Mouse (Mus musculus): Measurements from ENCODE around the gene Nrn1l. TPM values are rescaled to one million over a fixed set of nuclear protein-coding genes. Genes with fewer than 3 reads are reported as not detected.

Nrn1l gene
- polyA plus RNA-seq, 1 experiment from 2014 or later = 0.66 TPM

- 88% methylated on average over 6 of the region's 8 CpGs for WGBS
- no peak within 1 kb of the TSS for H3K4me2 ChIP-seq (ENCODE audit: low read length)
- H3K4me3 ChIP-seq (replicated peaks; ENCODE audit: low read depth, low read length) = no peak within 1 kb of the TSS
- TF ChIP-seq CTCF (IDR thresholded peaks at IDR 0.05; ENCODE audit: low read depth) = no peak
- ATAC-seq (replicated peaks; ENCODE audit: low FRiP score, low read depth) = no peak
- DNase-seq (ENCODE audit: low spot score) = no peak
- H3K9me3 ChIP-seq (replicated peaks; ENCODE audit: low read length) = no peaks in the 10 kb centered on the region
- no peak within 1 kb of the TSS for H3K9ac ChIP-seq (ENCODE audit: low read depth, low read length)
- H3K27me3 ChIP-seq (ENCODE audit: insufficient read depth, low read length) = no peaks in the 10 kb centered on the region
- H3K27ac ChIP-seq = no peak within 1 kb of the TSS
- peaks cover 36% of the 10 kb centered on the region for H3K36me3 ChIP-seq (ENCODE audit: insufficient read depth, low read length)
- H3K4me1 ChIP-seq (replicated peaks; ENCODE audit: insufficient read depth, low read length) = no peaks in the 10 kb centered on the region
These were observed 50.0 kb downstream of the Nrn1l start, which contains the start of gene Lcat for GRCm38 (mm10) chr8:105943321-105943739. Gene Lcat, minus strand, starts transcription at chr8:105943382.

Other genes starting within 250 kb of the Nrn1l start
- 0.28 and 0.45 TPM in 2 replicates for gene Carmil2, start 207.3 kb upstream of the Nrn1l start, polyA plus RNA-seq (2015; fragmentation: Nextera tagmentation; extraction: Ambion mirVana)
- 51.2 and 53.4 TPM in 2 replicates for gene Acd, start 192.5 kb upstream of the Nrn1l start, polyA plus RNA-seq (2015; fragmentation: Nextera tagmentation; extraction: Ambion mirVana)
- 18.7 and 19.6 TPM in 2 replicates for gene Pard6a, start 192.4 kb upstream of the Nrn1l start, polyA plus RNA-seq (2015; fragmentation: Nextera tagmentation; extraction: Ambion mirVana)
- 0.11 TPM in 1 of 2 replicates, not detected in the other for gene 4933405L10Rik, start 185.9 kb upstream of the Nrn1l start, polyA plus RNA-seq (2015; fragmentation: Nextera tagmentation; extraction: Ambion mirVana)
- 14.6 and 17.8 TPM in 2 replicates for gene Enkd1, start 185.4 kb upstream of the Nrn1l start, polyA plus RNA-seq (2015; fragmentation: Nextera tagmentation; extraction: Ambion mirVana)
- gene Gfod2, start 134.9 kb upstream of the Nrn1l start, polyA plus RNA-seq (2015; fragmentation: Nextera tagmentation; extraction: Ambion mirVana) = 19.2 and 21.0 TPM in 2 replicates
- 7.0 and 8.9 TPM in 2 replicates for gene Ranbp10, start 66.2 kb upstream of the Nrn1l start, polyA plus RNA-seq (2015; fragmentation: Nextera tagmentation; extraction: Ambion mirVana)
- gene Tsnaxip1, start 65.8 kb upstream of the Nrn1l start, polyA plus RNA-seq (2015; fragmentation: Nextera tagmentation; extraction: Ambion mirVana) = 0.05 TPM in 1 of 2 replicates, not detected in the other
- gene Cenpt, start 40.3 kb upstream of the Nrn1l start, polyA plus RNA-seq (2015; fragmentation: Nextera tagmentation; extraction: Ambion mirVana) = 23.4 and 24.9 TPM in 2 replicates
- gene Thap11, start 38.4 kb upstream of the Nrn1l start, polyA plus RNA-seq (2015; fragmentation: Nextera tagmentation; extraction: Ambion mirVana) = 56.0 and 60.8 TPM in 2 replicates
- 188 and 192 TPM in 2 replicates for gene Nutf2, start 33.0 kb upstream of the Nrn1l start, polyA plus RNA-seq (2015; fragmentation: Nextera tagmentation; extraction: Ambion mirVana)
- gene Edc4, start 12.7 kb upstream of the Nrn1l start, polyA plus RNA-seq (2015; fragmentation: Nextera tagmentation; extraction: Ambion mirVana) = 27.6 and 30.1 TPM in 2 replicates
- 30.6 and 33.7 TPM in 2 replicates for gene Pskh1, start 6.9 kb downstream of the Nrn1l start, polyA plus RNA-seq (2015; fragmentation: Nextera tagmentation; extraction: Ambion mirVana)
- gene Ctrl, start 40.3 kb downstream of the Nrn1l start, polyA plus RNA-seq (2015; fragmentation: Nextera tagmentation; extraction: Ambion mirVana) = 0.67 and 0.77 TPM in 2 replicates
- 59.7 and 63.1 TPM in 2 replicates for gene Psmb10, start 44.9 kb downstream of the Nrn1l start, polyA plus RNA-seq (2015; fragmentation: Nextera tagmentation; extraction: Ambion mirVana)
- 0.45 and 0.50 TPM in 2 replicates for gene Lcat, start 49.8 kb downstream of the Nrn1l start, polyA plus RNA-seq (2015; fragmentation: Nextera tagmentation; extraction: Ambion mirVana)
- gene Slc12a4, start 72.5 kb downstream of the Nrn1l start, polyA plus RNA-seq (2015; fragmentation: Nextera tagmentation; extraction: Ambion mirVana) = 19.8 and 23.7 TPM in 2 replicates
- gene Dpep3, start 85.9 kb downstream of the Nrn1l start, polyA plus RNA-seq (2015; fragmentation: Nextera tagmentation; extraction: Ambion mirVana) = not detected in 2 replicates
- gene Dus2, start 97.8 kb downstream of the Nrn1l start, polyA plus RNA-seq (2015; fragmentation: Nextera tagmentation; extraction: Ambion mirVana) = 11.7 and 15.5 TPM in 2 replicates
- gene Dpep2nb, start 112.4 kb downstream of the Nrn1l start, polyA plus RNA-seq (2015; fragmentation: Nextera tagmentation; extraction: Ambion mirVana) = not detected in 2 replicates
- 16.1 and 16.9 TPM in 2 replicates for gene Ddx28, start 118.3 kb downstream of the Nrn1l start, polyA plus RNA-seq (2015; fragmentation: Nextera tagmentation; extraction: Ambion mirVana)
- 3.8 and 3.9 TPM in 2 replicates for gene Nfatc3, start 165.3 kb downstream of the Nrn1l start, polyA plus RNA-seq (2015; fragmentation: Nextera tagmentation; extraction: Ambion mirVana)
- 21.0 and 21.2 TPM in 2 replicates for gene Esrp2, start 243.4 kb downstream of the Nrn1l start, polyA plus RNA-seq (2015; fragmentation: Nextera tagmentation; extraction: Ambion mirVana)